Mouse (Mus musculus): ENCODE measurements at regions not wholly inside any gene's neighbourhood (a gene's known extent, or its start where the extent isn't known, plus 50 kb on each side); places are given as distances from the start of the nearest gene placed in this dataset.
A peak's percentile ranks its signal among the peaks of the same experiment; 100 is the strongest.

DNA sequence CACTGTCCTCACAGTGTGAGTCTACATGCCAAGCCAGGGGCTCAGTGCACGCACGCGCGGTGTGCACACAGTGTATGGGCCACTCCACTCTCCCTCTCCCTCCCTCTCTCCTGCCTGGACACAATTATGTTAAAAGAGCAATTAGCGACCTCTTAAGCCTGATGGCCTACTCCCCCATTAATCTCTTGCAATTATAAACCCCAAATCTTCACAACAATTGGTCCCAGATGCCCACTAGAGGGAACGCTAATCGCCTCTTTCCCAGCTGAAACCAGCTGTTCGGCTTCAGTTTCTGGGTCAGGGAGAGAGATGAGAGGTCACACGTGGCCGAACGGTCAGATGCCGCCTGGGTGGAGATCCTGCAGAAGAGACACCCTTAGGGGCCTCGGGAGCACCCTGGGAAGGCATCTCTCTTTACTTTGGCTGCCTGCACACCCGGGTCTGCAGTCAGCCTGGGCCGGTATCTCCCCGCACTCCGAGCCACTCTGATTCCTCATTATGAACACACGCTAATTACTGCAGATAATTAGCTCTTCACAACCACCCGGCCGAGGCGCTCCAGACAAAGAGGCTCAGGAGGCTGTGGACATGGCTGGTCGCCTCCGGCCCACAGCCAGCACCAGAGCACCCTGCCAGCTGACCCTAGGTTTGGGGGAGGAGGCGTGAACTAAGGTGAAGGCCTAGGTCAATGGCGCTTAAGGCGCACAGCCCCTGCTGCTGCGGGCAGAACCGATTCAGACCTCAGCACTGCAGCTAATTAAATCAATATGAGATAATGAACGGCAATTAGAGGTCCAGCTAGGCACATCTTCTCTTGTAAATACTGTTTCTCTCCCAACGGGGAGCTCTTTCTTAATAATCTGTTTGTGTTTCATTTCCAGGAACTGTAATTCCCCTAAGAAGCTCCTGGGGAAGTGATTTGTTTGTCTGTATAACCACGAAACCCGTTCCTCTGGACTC, 250.3 kb downstream of the Cryba4 start:
- WGBS: 9% methylated on average over 32 of the region's 32 CpGs
- Histone ChIP-seq H3K9ac (replicated peaks) (no peak overlapping the region), H3K4me2 (replicated peaks) (peak overlapping the region; percentile 19), H3K27me3 (no peaks in the 10 kb centered on the region), H3K4me1 (replicated peaks) (peaks cover 36% of the 10 kb centered on the region), H3K36me3 (no peaks in the 10 kb centered on the region), H3K4me3 (replicated peaks) (no peak overlapping the region), H3K27ac (peak overlapping the region; percentile 83), H3K9me3 (no peaks in the 10 kb centered on the region; the same call in 1 of the 2 replicates)
- peak; percentile 88 for ATAC-seq

DNA sequence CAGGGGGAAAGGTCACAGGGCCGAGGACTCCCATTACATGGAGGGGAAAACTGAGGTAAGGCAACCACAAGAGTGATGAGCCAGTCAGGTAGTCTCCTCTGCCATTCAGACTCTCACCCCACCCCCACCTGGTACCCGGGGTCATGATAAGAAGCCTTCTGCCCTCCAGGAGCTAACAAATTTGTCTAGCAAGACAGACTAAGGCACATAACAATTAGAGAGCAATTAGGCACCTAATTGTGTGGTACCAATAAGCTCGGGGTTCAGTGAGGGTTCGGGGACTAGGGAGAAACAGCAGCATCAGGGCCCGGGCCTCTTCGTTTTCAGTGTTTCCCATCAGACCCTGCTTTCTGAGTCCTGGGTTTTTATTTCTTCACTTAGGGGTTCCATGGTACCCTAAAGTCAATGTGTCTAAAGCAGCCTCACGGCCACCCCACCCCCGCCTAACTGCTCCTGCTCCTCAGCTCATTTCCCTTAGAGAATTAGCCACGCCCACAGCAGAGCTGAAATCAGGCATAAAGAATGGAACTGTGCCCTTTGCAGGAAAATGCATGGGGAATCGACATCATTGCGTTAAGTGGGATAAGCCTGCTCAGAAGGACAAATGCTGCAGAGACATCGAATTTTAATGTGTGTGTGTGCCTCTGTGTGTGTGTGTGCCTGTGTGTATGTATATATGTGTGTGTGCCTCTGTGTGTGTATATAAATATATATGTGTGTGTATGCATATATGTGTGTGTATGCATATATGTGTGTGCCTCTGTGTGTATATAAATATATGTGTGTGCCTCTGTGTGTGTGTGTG, 249.3 kb downstream of the Cryba4 start:
- WGBS: 44% methylated on average over 12 of the region's 12 CpGs
- no peak overlapping the region for H3K4me2 ChIP-seq (replicated peaks)
- H3K27me3 ChIP-seq: no peaks in the 10 kb centered on the region
- no peak for ATAC-seq
- peak overlapping the region; percentile 83 for H3K27ac ChIP-seq
- no peak overlapping the region for H3K4me3 ChIP-seq (replicated peaks)
- no peak overlapping the region for H3K9ac ChIP-seq (replicated peaks)
- H3K9me3 ChIP-seq: no peaks in the 10 kb centered on the region; the same call in 1 of the 2 replicates
- no peaks in the 10 kb centered on the region for H3K36me3 ChIP-seq
- H3K4me1 ChIP-seq (replicated peaks): peaks cover 36% of the 10 kb centered on the region

DNA sequence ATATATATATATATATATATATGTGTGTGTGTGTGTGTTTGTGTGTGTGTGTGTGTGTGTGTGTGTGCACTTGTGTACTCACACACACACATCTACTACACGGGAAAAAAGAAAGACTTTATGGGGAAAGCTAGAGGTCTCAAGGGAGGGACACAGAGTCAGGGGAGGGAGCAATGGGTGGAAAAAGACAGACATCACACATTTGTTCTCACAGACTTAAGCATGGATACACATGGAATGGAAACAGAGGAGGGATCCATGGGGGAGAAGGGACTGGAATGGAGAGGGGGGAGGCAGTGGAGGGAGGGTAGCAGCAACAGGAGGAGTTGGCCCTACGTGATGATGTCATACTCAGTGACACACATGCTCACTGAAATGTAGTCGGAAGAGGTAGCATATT, 248.3 kb downstream of the Cryba4 start:
- 74% methylated on average over 3 of the region's 3 CpGs for WGBS
- Histone ChIP-seq H3K9me3 (no peaks in the 10 kb centered on the region; the same call in 1 of the 2 replicates), H3K4me2 (replicated peaks) (no peak overlapping the region), H3K4me3 (replicated peaks) (no peak overlapping the region), H3K27me3 (no peaks in the 10 kb centered on the region), H3K36me3 (no peaks in the 10 kb centered on the region), H3K27ac (no peak overlapping the region), H3K9ac (replicated peaks) (no peak overlapping the region), H3K4me1 (replicated peaks) (peaks cover 36% of the 10 kb centered on the region)
- no peak for ATAC-seq

DNA sequence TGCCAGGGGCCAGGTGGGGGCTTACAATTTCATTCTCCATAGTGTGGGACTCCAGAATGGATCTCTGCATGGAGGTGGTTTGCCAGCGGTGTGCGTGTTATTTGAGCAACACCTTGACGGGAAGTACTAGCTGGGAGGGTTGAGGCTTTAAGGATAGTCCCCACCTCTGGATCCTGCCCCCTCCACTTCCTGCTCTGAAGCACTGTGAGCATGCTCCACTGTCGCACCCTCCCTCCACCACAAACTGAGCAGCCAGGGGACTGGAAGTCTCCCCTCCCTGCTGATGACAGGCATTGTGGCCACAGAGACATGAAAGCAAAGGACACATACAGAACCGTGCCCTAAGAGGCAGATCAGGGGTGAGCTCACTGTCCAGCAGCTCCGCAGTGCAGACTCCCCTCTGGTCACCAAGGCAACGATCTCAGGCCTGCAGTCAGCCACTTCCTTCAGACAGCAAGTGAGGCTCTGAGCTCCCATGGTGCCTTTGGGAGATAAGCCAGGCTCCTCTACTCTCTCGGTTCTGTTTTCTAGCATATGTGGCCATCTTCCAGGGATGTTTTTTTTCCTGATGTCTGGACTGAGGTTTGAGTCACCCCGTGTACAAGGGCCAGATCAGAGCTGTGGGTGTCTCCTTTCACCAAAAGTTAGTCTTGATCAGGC, 239.7 kb downstream of the Cryba4 start:
- Histone ChIP-seq H3K27me3 (no peaks in the 10 kb centered on the region), H3K9me3 (no peaks in the 10 kb centered on the region), H3K9ac (replicated peaks) (peak overlapping the region; percentile 50; the same call in 1 of the 2 replicates), H3K36me3 (no peaks in the 10 kb centered on the region), H3K4me2 (replicated peaks) (no peak overlapping the region), H3K4me1 (replicated peaks) (peaks cover 14% of the 10 kb centered on the region), H3K4me3 (replicated peaks) (no peak overlapping the region), H3K27ac (0 out of 2 replicates have a peak overlapping the region, but pooled peaks have one; percentile 8)
- ATAC-seq: peak; percentile 84
- 18% methylated on average over 9 of the region's 9 CpGs for WGBS

DNA sequence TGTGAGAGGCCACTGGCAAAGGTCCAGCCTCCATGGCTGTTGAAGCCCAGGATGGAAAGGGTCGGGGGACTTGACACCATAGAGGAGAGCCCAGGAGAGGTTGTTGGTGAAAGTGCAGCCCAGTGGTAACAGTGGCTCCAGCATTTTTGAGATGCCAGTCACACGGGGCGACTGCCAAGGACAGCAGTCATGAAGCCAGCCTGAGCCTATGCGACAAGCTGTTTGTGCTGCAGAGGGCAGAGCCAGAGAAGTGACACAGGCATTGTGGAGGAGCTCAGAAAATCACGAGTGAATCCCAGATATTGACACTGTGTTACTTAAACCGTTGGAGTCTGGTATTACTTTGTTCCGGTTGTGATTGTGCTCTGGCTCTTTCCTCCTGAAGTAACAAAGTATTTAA, 233.4 kb downstream of the Cryba4 start:
- H3K9me3 ChIP-seq: 0 out of 2 replicates have a peak, but pooled peaks cover 2% of the 10 kb centered on the region
- WGBS: 75% methylated on average over 7 of the region's 7 CpGs
- H3K27me3 ChIP-seq: no peaks in the 10 kb centered on the region
- H3K4me3 ChIP-seq (replicated peaks): no peak overlapping the region
- H3K9ac ChIP-seq (replicated peaks): no peak overlapping the region
- no peak overlapping the region for H3K27ac ChIP-seq
- no peaks in the 10 kb centered on the region for H3K4me1 ChIP-seq (replicated peaks)
- no peaks in the 10 kb centered on the region for H3K36me3 ChIP-seq
- no peak for ATAC-seq
- no peak overlapping the region for H3K4me2 ChIP-seq (replicated peaks)

DNA sequence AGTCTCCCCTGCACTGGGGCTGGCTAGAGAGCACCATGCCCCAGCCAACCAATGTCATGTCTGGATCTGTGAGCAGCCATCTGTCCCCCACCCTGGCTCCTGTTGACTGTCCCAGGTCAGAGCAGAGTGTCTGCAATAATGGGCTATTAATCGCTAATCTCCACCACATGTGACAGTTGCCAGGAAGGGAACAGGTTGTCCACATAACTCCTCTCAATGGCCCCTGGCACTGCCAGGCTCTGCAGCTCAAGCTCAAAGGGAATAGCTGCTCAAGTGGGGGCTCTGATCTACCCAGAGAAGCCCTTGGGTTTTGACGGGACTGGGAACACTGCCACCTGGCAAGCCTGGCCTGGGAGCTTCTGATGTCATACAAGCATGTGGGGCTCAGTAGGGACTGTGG, 231.4 kb downstream of the Cryba4 start:
- Histone ChIP-seq H3K27ac (no peak overlapping the region), H3K9me3 (0 out of 2 replicates have a peak, but pooled peaks cover 2% of the 10 kb centered on the region), H3K4me2 (replicated peaks) (no peak overlapping the region), H3K4me3 (replicated peaks) (no peak overlapping the region), H3K4me1 (replicated peaks) (peaks cover 5% of the 10 kb centered on the region; the same call in 1 of the 2 replicates), H3K36me3 (no peaks in the 10 kb centered on the region), H3K9ac (replicated peaks) (no peak overlapping the region), H3K27me3 (no peaks in the 10 kb centered on the region)
- ATAC-seq: peak; percentile 65
- WGBS: 75% methylated on average over 2 of the region's 2 CpGs

DNA sequence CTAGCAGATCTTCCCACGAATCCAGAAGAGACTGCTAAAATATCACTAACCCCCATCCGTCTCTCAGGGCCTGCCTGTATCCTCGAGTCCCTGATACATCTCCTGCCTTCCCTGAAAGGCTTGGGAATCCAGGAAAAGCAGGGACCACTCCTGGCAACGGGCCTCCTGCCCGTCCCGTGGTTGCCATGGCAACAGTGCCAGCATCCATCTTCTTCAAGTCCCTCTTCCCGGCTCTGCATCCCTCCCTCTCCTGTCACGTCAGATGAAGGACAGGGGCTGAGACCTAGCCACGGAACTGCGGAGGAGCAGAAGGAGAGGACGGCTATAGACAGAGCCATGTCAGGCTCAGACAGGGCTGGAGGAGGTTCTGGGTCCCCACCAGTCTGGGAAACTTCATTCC, 222.4 kb downstream of the Cryba4 start:
- no peak overlapping the region for H3K4me2 ChIP-seq (replicated peaks)
- WGBS: 9% methylated on average over 11 of the region's 11 CpGs
- no peaks in the 10 kb centered on the region for H3K27me3 ChIP-seq
- ATAC-seq: peak; percentile 90
- H3K9me3 ChIP-seq: no peaks in the 10 kb centered on the region
- no peaks in the 10 kb centered on the region for H3K36me3 ChIP-seq
- peaks cover 30% of the 10 kb centered on the region for H3K4me1 ChIP-seq (replicated peaks)
- 0 out of 2 replicates have a peak overlapping the region, but pooled peaks have one; percentile 14 for H3K9ac ChIP-seq (replicated peaks)
- H3K27ac ChIP-seq: peak overlapping the region; percentile 78
- no peak overlapping the region for H3K4me3 ChIP-seq (replicated peaks)

DNA sequence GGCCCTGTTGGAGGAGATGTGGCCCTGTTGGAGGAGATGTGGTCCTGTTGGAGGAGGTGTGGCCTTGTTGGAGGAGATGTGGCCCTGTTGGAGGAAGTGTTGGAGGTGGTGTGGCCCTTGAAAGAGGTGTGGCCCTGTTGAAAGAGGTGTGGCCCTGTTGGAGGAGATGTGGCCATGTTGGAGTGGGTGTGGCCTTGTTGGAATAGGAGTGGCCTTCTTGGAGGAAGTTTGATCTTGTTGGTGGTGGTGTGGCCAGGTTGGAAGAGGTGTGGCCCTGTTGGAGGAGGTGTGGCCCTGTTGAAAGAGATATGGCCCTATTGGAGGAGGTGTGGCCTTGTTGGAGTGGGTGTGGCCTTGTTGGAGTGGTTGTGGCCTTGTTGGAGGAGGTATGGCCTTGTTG, 220.3 kb downstream of the Cryba4 start:
- H3K36me3 ChIP-seq: no peaks in the 10 kb centered on the region
- no peaks in the 10 kb centered on the region for H3K27me3 ChIP-seq
- no peak overlapping the region for H3K4me2 ChIP-seq (replicated peaks)
- peaks cover 37% of the 10 kb centered on the region for H3K4me1 ChIP-seq (replicated peaks)
- H3K27ac ChIP-seq: no peak overlapping the region
- H3K9me3 ChIP-seq: no peaks in the 10 kb centered on the region
- ATAC-seq: no peak
- H3K9ac ChIP-seq (replicated peaks): no peak overlapping the region
- H3K4me3 ChIP-seq (replicated peaks): no peak overlapping the region

DNA sequence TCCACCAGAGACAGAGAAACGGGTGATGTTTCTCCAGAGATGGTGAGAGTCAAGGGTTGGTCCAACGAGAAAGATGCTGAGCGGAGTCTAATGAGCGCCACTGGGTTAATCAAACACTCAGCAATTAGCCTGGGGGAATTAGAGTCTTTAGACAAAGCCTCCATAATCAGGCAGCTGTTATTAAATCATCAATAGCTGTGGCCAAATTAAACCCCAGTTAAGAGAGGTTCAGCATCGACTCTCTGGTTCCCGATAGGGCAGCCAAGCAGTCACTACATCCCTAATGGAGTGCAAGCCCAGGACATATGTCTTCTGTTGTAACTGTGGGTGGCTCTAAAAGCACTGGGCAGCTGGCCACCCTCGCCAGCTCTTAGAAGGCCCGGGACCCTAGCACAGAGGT, 216.9 kb downstream of the Cryba4 start:
- Histone ChIP-seq H3K36me3 (no peaks in the 10 kb centered on the region), H3K27ac (no peak overlapping the region), H3K9ac (replicated peaks) (no peak overlapping the region), H3K9me3 (no peaks in the 10 kb centered on the region), H3K4me1 (replicated peaks) (peaks cover 35% of the 10 kb centered on the region), H3K4me2 (replicated peaks) (no peak overlapping the region), H3K27me3 (no peaks in the 10 kb centered on the region), H3K4me3 (replicated peaks) (no peak overlapping the region)
- ATAC-seq: no peak
- 68% methylated on average over 8 of the region's 8 CpGs for WGBS

DNA sequence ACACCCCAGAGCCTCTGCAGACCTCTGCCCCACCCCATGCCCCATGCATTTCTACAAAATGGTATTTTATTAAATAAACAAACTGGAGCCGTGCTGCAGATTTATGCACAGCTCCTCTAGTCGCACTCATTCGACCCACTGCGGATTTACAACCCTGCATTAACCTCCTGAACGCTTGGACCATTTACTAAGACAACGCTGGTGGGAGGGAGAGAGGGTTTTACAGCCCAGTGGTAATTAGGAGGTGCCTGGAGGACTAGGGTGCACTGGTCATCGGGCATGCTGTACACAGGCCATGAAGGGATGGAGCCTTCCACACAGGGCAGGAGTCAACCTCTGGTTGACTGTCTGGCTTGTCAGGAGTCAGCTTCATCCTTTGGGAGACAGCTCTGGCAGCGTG, 215.2 kb downstream of the Cryba4 start:
- no peak overlapping the region for H3K4me3 ChIP-seq (replicated peaks)
- 73% methylated on average over 8 of the region's 8 CpGs for WGBS
- no peak overlapping the region for H3K9ac ChIP-seq (replicated peaks)
- no peak overlapping the region for H3K27ac ChIP-seq
- no peak for ATAC-seq
- H3K4me2 ChIP-seq (replicated peaks): no peak overlapping the region
- peaks cover 48% of the 10 kb centered on the region for H3K4me1 ChIP-seq (replicated peaks)
- H3K36me3 ChIP-seq: no peaks in the 10 kb centered on the region
- no peaks in the 10 kb centered on the region for H3K9me3 ChIP-seq
- no peaks in the 10 kb centered on the region for H3K27me3 ChIP-seq

DNA sequence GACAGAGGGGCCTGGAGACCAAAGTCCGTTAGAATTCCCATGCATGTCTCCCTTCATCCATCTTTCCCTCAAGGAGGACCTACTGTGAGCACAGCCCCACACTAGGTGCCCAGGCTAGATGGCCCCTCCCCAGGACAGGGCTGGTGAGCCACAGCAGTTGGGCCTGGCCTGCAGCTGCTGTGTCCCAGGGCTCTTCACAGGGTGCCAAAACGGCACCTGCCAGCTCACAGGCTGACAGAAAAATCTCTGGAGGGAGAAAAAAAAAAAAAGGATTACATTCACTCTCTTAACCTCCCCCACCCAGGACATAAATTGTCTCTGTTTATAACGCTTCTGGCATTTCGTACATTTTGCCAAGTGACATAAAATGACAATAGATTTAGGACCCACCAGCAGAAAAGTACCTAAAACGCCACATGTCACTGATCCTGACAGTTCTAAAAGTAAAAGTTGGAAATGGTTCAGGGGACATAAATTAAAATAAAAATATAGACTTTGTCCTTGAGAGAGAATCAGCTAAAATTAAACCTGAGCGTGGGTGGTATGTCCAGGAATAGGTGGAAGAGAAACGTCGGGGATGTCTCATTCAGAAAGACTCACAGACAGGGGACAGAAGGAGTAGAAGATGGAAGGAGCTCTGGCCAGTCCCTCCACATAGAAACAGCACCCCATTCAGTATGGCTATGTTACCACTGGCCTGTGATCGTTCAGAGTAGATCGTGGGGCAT, 212.5 kb downstream of the Cryba4 start:
- H3K27ac ChIP-seq: no peak overlapping the region
- no peak overlapping the region for H3K9ac ChIP-seq (replicated peaks)
- H3K36me3 ChIP-seq: no peaks in the 10 kb centered on the region
- H3K27me3 ChIP-seq: no peaks in the 10 kb centered on the region
- no peak overlapping the region for H3K4me2 ChIP-seq (replicated peaks)
- no peaks in the 10 kb centered on the region for H3K9me3 ChIP-seq
- no peak overlapping the region for H3K4me3 ChIP-seq (replicated peaks)
- no peak for ATAC-seq
- peaks cover 56% of the 10 kb centered on the region for H3K4me1 ChIP-seq (replicated peaks)
- 67% methylated on average over 10 of the region's 10 CpGs for WGBS
